Mouse (Mus musculus) heart, postnatal 36 days (tissue): Measurements from ENCODE around the gene Ciita. TPM values are rescaled to one million over a fixed set of nuclear protein-coding genes. Genes with fewer than 3 reads are reported as not detected.
A peak's percentile ranks its signal among the peaks of the same experiment; 100 is the strongest.

Experiments used
- DNase-seq, 2 experiments: peaks; one replicate each; pipeline ENCODE4 v3.0.0; 2021 to 2022
- intact Hi-C: fragments of 180-260 bp; cut with DNase I; formaldehyde crosslinking; loops from one replicate; pipeline ENCODE4 v1.15.1; 2025
- total RNA-seq, 2 experiments: library from RNA; stranded (reverse); gene quantifications; 2 replicates each; pipeline ENCODE4 v1.2.3; 2021

Ciita gene
- total RNA-seq, 2 experiments from 2014 or later, result 0.72 to 1.2 TPM

GRCm38 (mm10) chr16:10542698-10543365, 63.0 kb downstream of the Ciita start, which contains the start of gene Dexi:
TSS of gene Dexi (minus strand) at chr16:10543054.
- DNase-seq, result peak; percentile 92
- intact Hi-C loops, result loop anchor here (10.0 kb wide), 1 partner anchor 712 kb away; the partner anchor contains the start of gene Gspt1

- intact Hi-C loops, result loop anchor here (10.0 kb wide), 1 partner anchor 710 kb away; the partner anchor contains the start of gene Gspt1
- DNase-seq, result peak; percentile 95 to 96
Observed at GRCm38 (mm10) chr16:10544995-10545622, 65.2 kb downstream of the Ciita start, which contains the start of gene Clec16a. TSS of gene Clec16a (plus strand) at chr16:10545339.

- intact Hi-C loops, result loop anchor here (10.0 kb wide), 1 partner anchor 708 kb away; the partner anchor contains the start of gene Gspt1
- no peak for DNase-seq
Observed at GRCm38 (mm10) chr16:10546865-10547264, 67.0 kb downstream of the Ciita start.

- DNase-seq, result no peak
Observed at GRCm38 (mm10) chr16:10548938-10549337, 69.1 kb downstream of the Ciita start.

GRCm38 (mm10) chr16:10549600-10549999, 69.7 kb downstream of the Ciita start:
- intact Hi-C loops, result loop anchor here (10.0 kb wide), 1 partner anchor 705 kb away; the partner anchor contains the start of gene Gspt1
- DNase-seq, result no peak

More at GRCm38 (mm10) chr16:10548938-10549337, 69.1 kb downstream of the Ciita start:
- intact Hi-C loops, result loop anchor here (10.0 kb wide), 1 partner anchor 706 kb away; the partner anchor contains the start of gene Gspt1

- no peak for DNase-seq
- intact Hi-C loops, result no loop called here
Observed at GRCm38 (mm10) chr16:10551592-10551991, 71.7 kb downstream of the Ciita start.

GRCm38 (mm10) chr16:10553858-10554257, 74.0 kb downstream of the Ciita start:
- intact Hi-C loops, result no loop called here
- DNase-seq, result no peak

GRCm38 (mm10) chr16:10559991-10560390, 80.1 kb downstream of the Ciita start:
- intact Hi-C loops, result loop anchor here (10.0 kb wide), 1 partner anchor 475 kb away; no protein-coding TSS in a partner anchor

GRCm38 (mm10) chr16:10565278-10565885, 85.5 kb downstream of the Ciita start:
- intact Hi-C loops, result loop anchor here (10.0 kb wide), 1 partner anchor 469 kb away; no protein-coding TSS in a partner anchor
- DNase-seq, result peak; percentile 72 to 73

More at GRCm38 (mm10) chr16:10559991-10560390, 80.1 kb downstream of the Ciita start:
- no peak for DNase-seq

GRCm38 (mm10) chr16:10567153-10567552, 87.3 kb downstream of the Ciita start:
- DNase-seq, result no peak
- intact Hi-C loops, result loop anchor here (10.0 kb wide), 1 partner anchor 468 kb away; no protein-coding TSS in a partner anchor

- intact Hi-C loops, result loop anchor here (1.0 to 10.0 kb wide), 4 partner anchors 217 to 465 kb away; no protein-coding TSS in a partner anchor
Observed at GRCm38 (mm10) chr16:10569809-10570395, 90.0 kb downstream of the Ciita start.

GRCm38 (mm10) chr16:10570708-10571107, 90.8 kb downstream of the Ciita start:
- DNase-seq, result peak; percentile 66 to 70
- intact Hi-C loops, result loop anchor here (1.0 to 2.0 kb wide), 3 partner anchors 216 to 298 kb away; no protein-coding TSS in a partner anchor

More at GRCm38 (mm10) chr16:10569809-10570395, 90.0 kb downstream of the Ciita start:
- DNase-seq, result no peak

GRCm38 (mm10) chr16:10571820-10572219, 92.0 kb downstream of the Ciita start:
- no peak for DNase-seq
- intact Hi-C loops, result loop anchor here (2.0 kb wide), 1 partner anchor 215 kb away; no protein-coding TSS in a partner anchor

- no peak for DNase-seq
- intact Hi-C loops, result no loop called here
Observed at GRCm38 (mm10) chr16:10574936-10575335, 95.1 kb downstream of the Ciita start.

- intact Hi-C loops, result no loop called here
- no peak for DNase-seq
Observed at GRCm38 (mm10) chr16:10575915-10576314, 96.1 kb downstream of the Ciita start.

GRCm38 (mm10) chr16:10577548-10577947, 97.7 kb downstream of the Ciita start:
- DNase-seq, result no peak
- intact Hi-C loops, result no loop called here
